Mouse (Mus musculus): ENCODE results near the gene Shprh. TPM values are rescaled to one million over a fixed set of nuclear protein-coding genes. Genes with fewer than 3 reads are reported as not detected.
"Not testable (repeated sequence)": the region's sequence is repeated elsewhere in the genome, so short reads cannot be mapped to it uniquely, and the experiment has no call there.

Shprh gene
- polyA plus RNA-seq, 1 experiment from 2014 or later = 17.2 TPM

- Histone ChIP-seq H3K4me3 (no peak overlapping the region), H3K27me3 (no peaks in the 10 kb centered on the region), H3K9me3 (no peaks in the 10 kb centered on the region), H3K27ac (no peak overlapping the region), H3K36me3 (no peaks in the 10 kb centered on the region), H3K4me2 (no peak overlapping the region), H3K4me1 (0 out of 2 replicates have a peak, but pooled peaks cover 4% of the 10 kb centered on the region), H3K9ac (no peak overlapping the region)
- 0 out of 2 replicates have a peak, but pooled peaks have one; percentile 58 for ATAC-seq (ENCODE audit: insufficient number of reproducible peaks, low FRiP score, low TSS enrichment, low read depth)
- 15% methylated on average over 2 of the region's 2 CpGs for WGBS
These were observed 101.2 kb downstream of the Shprh start for GRCm38 (mm10) chr10:11250247-11250997.

- not testable (repeated sequence) for ATAC-seq (ENCODE audit: insufficient number of reproducible peaks, low FRiP score, low TSS enrichment, low read depth); H3K9me3 ChIP-seq; H3K4me2 ChIP-seq; H3K27ac ChIP-seq; H3K36me3 ChIP-seq; H3K9ac ChIP-seq; H3K27me3 ChIP-seq; H3K4me1 ChIP-seq; H3K4me3 ChIP-seq
- 78% methylated on average over 4 of the region's 4 CpGs for WGBS
These were observed 104.4 kb downstream of the Shprh start for GRCm38 (mm10) chr10:11253581-11253980.

- H3K36me3 ChIP-seq = no peaks in the 10 kb centered on the region
- no peaks in the 10 kb centered on the region for H3K27me3 ChIP-seq
- no peaks in the 10 kb centered on the region for H3K9me3 ChIP-seq
- no peak overlapping the region for H3K4me3 ChIP-seq
- H3K4me2 ChIP-seq = no peak overlapping the region
- no peak overlapping the region for H3K9ac ChIP-seq
- ATAC-seq (ENCODE audit: insufficient number of reproducible peaks, low FRiP score, low TSS enrichment, low read depth) = no peak
- no peak overlapping the region for H3K27ac ChIP-seq
- no peaks in the 10 kb centered on the region for H3K4me1 ChIP-seq
These were observed 110.9 kb downstream of the Shprh start for GRCm38 (mm10) chr10:11260119-11260518.

GRCm38 (mm10) chr10:11262292-11262691 lies 113.1 kb downstream of the Shprh start:
- not testable (repeated sequence) for H3K36me3 ChIP-seq, H3K4me2 ChIP-seq

GRCm38 (mm10) chr10:11263795-11264194 lies 114.6 kb downstream of the Shprh start:
- H3K36me3 ChIP-seq; ATAC-seq (ENCODE audit: insufficient number of reproducible peaks, low FRiP score, low TSS enrichment, low read depth); H3K9ac ChIP-seq; H3K4me3 ChIP-seq; H3K4me1 ChIP-seq; H3K4me2 ChIP-seq; H3K9me3 ChIP-seq; H3K27ac ChIP-seq; H3K27me3 ChIP-seq: not testable (repeated sequence)
- WGBS = 89% methylated on average over 2 of the region's 2 CpGs

More at GRCm38 (mm10) chr10:11262292-11262691, 113.1 kb downstream of the Shprh start:
- not testable (repeated sequence) for H3K27ac ChIP-seq; ATAC-seq (ENCODE audit: insufficient number of reproducible peaks, low FRiP score, low TSS enrichment, low read depth); H3K9ac ChIP-seq; H3K27me3 ChIP-seq; H3K9me3 ChIP-seq; H3K4me3 ChIP-seq; H3K4me1 ChIP-seq
- WGBS = 86% methylated on average over 2 of the region's 2 CpGs

Other genes with a start within 250 kb of the Shprh start
- 0.03 and 0.07 TPM in 2 replicates for gene Grm1, start 67.1 kb upstream of the Shprh start, polyA plus RNA-seq (2015; fragmentation: Nextera tagmentation; extraction: Ambion mirVana)
- gene Fbxo30, start 131.9 kb downstream of the Shprh start, polyA plus RNA-seq (2015; fragmentation: Nextera tagmentation; extraction: Ambion mirVana) = 31.4 and 32.1 TPM in 2 replicates
- gene Epm2a, start 194.0 kb downstream of the Shprh start, polyA plus RNA-seq (2015; fragmentation: Nextera tagmentation; extraction: Ambion mirVana) = 0.31 TPM in 2 replicates

Measured in limb, embryonic 15.5 days (tissue).